Comparison of ENCODE assay signal across 27 mouse cellular contexts in the genomic region with DNA sequence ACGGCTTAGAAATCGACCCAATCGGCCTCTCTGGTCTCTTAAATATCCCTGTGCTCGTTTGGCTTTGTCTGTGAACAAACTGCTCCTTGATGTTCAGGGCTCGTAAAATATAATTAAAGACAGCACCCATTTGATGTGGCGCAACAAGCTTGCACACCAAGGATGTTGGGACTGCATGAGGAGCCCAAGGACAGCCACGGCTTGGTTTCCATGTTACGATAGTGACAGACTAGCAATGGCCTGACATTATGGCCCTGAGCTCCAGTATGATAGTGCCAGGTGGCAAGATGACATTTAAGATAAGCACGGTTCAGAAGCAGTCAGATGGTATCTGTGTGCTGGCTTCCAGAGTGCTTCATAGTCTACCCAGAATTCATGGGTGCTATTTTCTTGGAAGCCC.
DNase-seq lines count a peak whose midpoint lies in the region; ATAC-seq lines count a peak whose summit lies in the region.
"Had no signal": no experiment of that assay in that cellular context is flagged by ENCODE, and none has a peak within 500 bp of the region (broad histone marks: within the 10 kb centered on the region; RNA-seq: fewer than 3 reads in every experiment).

No protein-coding gene starts in this region.

- no peak for ATAC-seq in limb, embryonic 11.5 days (ENCODE audit: insufficient number of reproducible peaks, low FRiP score, low TSS enrichment, low read depth)
- ATAC-seq in intestine, embryonic 16.5 days, result no peak
- ATAC-seq: forebrain, embryonic 14.5 days; inflammation-experienced regulatory T-cells, adult 6 months; midbrain, embryonic 16.5 days had no signal

- H3K4me3 ChIP-seq in limb, embryonic 11.5 days (ENCODE audit: low read depth, low read length), result no peak overlapping the region
- no peak overlapping the region for H3K4me3 ChIP-seq in limb, embryonic 10.5 days
- H3K4me3 ChIP-seq in intestine, embryonic 16.5 days (ENCODE audit: low read length), result no peak overlapping the region
- H3K4me3 ChIP-seq: liver, embryonic 15.5 days; midbrain, embryonic 10.5 days; myocyte; neural tube, embryonic 12.5 days had no signal

- no peaks in the 10 kb centered on the region for H3K27me3 ChIP-seq in limb, embryonic 11.5 days (ENCODE audit: control insufficient read depth, insufficient read depth, low read length)
- no peaks in the 10 kb centered on the region for H3K27me3 ChIP-seq in limb, embryonic 10.5 days (ENCODE audit: low read depth, poor library complexity, severe bottlenecking)
- H3K27me3 ChIP-seq in intestine, embryonic 16.5 days (replicated peaks; ENCODE audit: control insufficient read depth, insufficient read depth, low read length), result no peaks in the 10 kb centered on the region
- H3K27me3 ChIP-seq: liver, embryonic 15.5 days; neural tube, embryonic 12.5 days had no signal

- no peak overlapping the region for H3K4me2 ChIP-seq in limb, embryonic 11.5 days (ENCODE audit: low read depth, severe bottlenecking)
- H3K4me2 ChIP-seq in intestine, embryonic 16.5 days (ENCODE audit: low read depth, low read length), result no peak overlapping the region
- H3K4me2 ChIP-seq: heart, embryonic 11.5 days; hindbrain, embryonic 14.5 days; liver, embryonic 15.5 days; lung, embryonic 14.5 days; neural tube, embryonic 12.5 days had no signal

- no peak overlapping the region for H3K9ac ChIP-seq in limb, embryonic 11.5 days (ENCODE audit: low read length)
- no peak overlapping the region for H3K9ac ChIP-seq in intestine, embryonic 16.5 days (ENCODE audit: low read depth, low read length)
- H3K9ac ChIP-seq: hindbrain, embryonic 14.5 days; liver, embryonic 15.5 days; lung, embryonic 14.5 days; neural tube, embryonic 12.5 days had no signal

- no peaks in the 10 kb centered on the region for H3K9me3 ChIP-seq in limb, embryonic 11.5 days (ENCODE audit: control insufficient read depth, low read length)
- H3K9me3 ChIP-seq in limb, embryonic 10.5 days (replicated peaks), result no peaks in the 10 kb centered on the region
- no peaks in the 10 kb centered on the region for H3K9me3 ChIP-seq in intestine, embryonic 16.5 days (ENCODE audit: control insufficient read depth, low read length)
- H3K9me3 ChIP-seq: liver, embryonic 15.5 days; midbrain, embryonic 10.5 days; neural tube, embryonic 12.5 days had no signal

- WGBS in limb, embryonic 11.5 days, result 25% methylated on average over 9 of the region's 9 CpGs
- WGBS in limb, embryonic 10.5 days, result 44% methylated on average over 9 of the region's 9 CpGs
- 83% methylated on average over 9 of the region's 9 CpGs for WGBS in intestine, embryonic 16.5 days

- H3K4me1 ChIP-seq in limb, embryonic 11.5 days (ENCODE audit: control insufficient read depth, insufficient read depth, low read length), result peaks cover 10% of the 10 kb centered on the region
- H3K4me1 ChIP-seq in limb, embryonic 10.5 days, result peaks cover 34% of the 10 kb centered on the region
- H3K4me1 ChIP-seq in intestine, embryonic 16.5 days (ENCODE audit: control insufficient read depth, insufficient read depth, low read length), result no peaks in the 10 kb centered on the region
- H3K4me1 ChIP-seq: liver, embryonic 15.5 days; neural tube, embryonic 12.5 days had no signal

- no peaks in the 10 kb centered on the region for H3K36me3 ChIP-seq in limb, embryonic 11.5 days (ENCODE audit: control insufficient read depth, insufficient read depth, low read length)
- peaks cover 25% of the 10 kb centered on the region for H3K36me3 ChIP-seq in limb, embryonic 10.5 days
- H3K36me3 ChIP-seq in intestine, embryonic 16.5 days (ENCODE audit: control insufficient read depth, insufficient read depth, low read length), result no peaks in the 10 kb centered on the region
- H3K36me3 ChIP-seq: liver, embryonic 15.5 days; midbrain, embryonic 10.5 days; neural tube, embryonic 12.5 days had no signal

- H3K27ac ChIP-seq in limb, embryonic 11.5 days (replicated peaks; ENCODE audit: low read depth, low read length), result no peak overlapping the region
- H3K27ac ChIP-seq in limb, embryonic 10.5 days, result no peak overlapping the region
- H3K27ac ChIP-seq in intestine, embryonic 16.5 days (ENCODE audit: low read length), result no peak overlapping the region
- H3K27ac ChIP-seq: hindbrain, embryonic 14.5 days; liver, embryonic 15.5 days; midbrain, embryonic 10.5 days; neural tube, embryonic 12.5 days had no signal

- DNase-seq in limb, embryonic 11.5 days (ENCODE audit: low spot score), result peak; percentile 33
- DNase-seq in limb, embryonic 10.5 days (ENCODE audit: low spot score), result no peak
- peak; percentile 58 for DNase-seq in adrenal gland, postnatal 10 days
- peak; percentile 51 for DNase-seq in forelimb bud, embryonic 11.5 days (ENCODE audit: low read depth, low spot score)
- DNase-seq in kidney, postnatal 10 days, result no peak
- DNase-seq in cerebellum, adult 18-20 months, result no peak
- DNase-seq: cerebellum, adult 9-10 months; cerebellum, postnatal 36 days; gastrocnemius, postnatal 14 days; heart, adult 18-20 months; heart, postnatal 36 days; kidney, adult 18-20 months; kidney, postnatal 4 days; lung, embryonic 14.5 days; lung, postnatal 14 days; thymus, adult 2 months; thymus, postnatal 36 days had no signal

Comparison
In these comparisons a context has a peak if more than half of its experiments do, and no peak if none do; other contexts are left out.
1. DNase-seq: peak in limb, embryonic 11.5 days (single experiment), adrenal gland, postnatal 10 days (single experiment) and forelimb bud, embryonic 11.5 days (single experiment); none in limb, embryonic 10.5 days (single experiment), kidney, postnatal 10 days (single experiment) and cerebellum, adult 18-20 months (0 of 2).